Mouse (Mus musculus): Measurements from ENCODE around the gene Slc6a16. TPM values are rescaled to one million over a fixed set of nuclear protein-coding genes. Genes with fewer than 3 reads are reported as not detected.
A peak's percentile ranks its signal among the peaks of the same experiment; 100 is the strongest.

Slc6a16 gene
- polyA plus RNA-seq (2012; rRNA removed), result not detected in 2 replicates

- H3K36me3 ChIP-seq (ENCODE audit: control insufficient read depth, insufficient read depth, low read length), result peaks cover 9% of the 10 kb centered on the region
- WGBS, result 87% methylated on average over 52 of the region's 53 CpGs
- no peak within 1 kb of the TSS for H3K4me3 ChIP-seq (ENCODE audit: extremely low read depth, insufficient read depth, insufficient read length)
- peak within 1 kb of the TSS; percentile 98 for H3K27ac ChIP-seq (ENCODE audit: insufficient read depth, low read length)
- DNase-seq (ENCODE audit: low read depth in 1 of 2, low spot score in 2 of 2), result no peak
- no peaks in the 10 kb centered on the region; the same call in 1 of the 2 replicates for H3K27me3 ChIP-seq (ENCODE audit: control insufficient read depth, insufficient read depth, low read length)
- TF ChIP-seq CTCF (IDR thresholded peaks at IDR 0.05; ENCODE audit: extremely low read depth, insufficient read depth, insufficient read length, insufficient replicate concordance) (no peak), POLR2A (IDR thresholded peaks at IDR 0.05; ENCODE audit: low read depth, low read length) (no peak)
- peaks cover 31% of the 10 kb centered on the region for H3K4me1 ChIP-seq (ENCODE audit: control insufficient read depth, insufficient read depth, insufficient read length)
Observed at GRCm38 (mm10) chr7:45240633-45241388, at the start of gene Slc6a16. TSS of gene Slc6a16 (plus strand) at chr7:45241085.

GRCm38 (mm10) chr7:45191161-45191560 is 49.7 kb upstream of the Slc6a16 start:
- Histone ChIP-seq H3K4me1 (ENCODE audit: control insufficient read depth, insufficient read depth, insufficient read length) (no peaks in the 10 kb centered on the region), H3K4me3 (ENCODE audit: extremely low read depth, insufficient read depth, insufficient read length) (no peak overlapping the region), H3K36me3 (ENCODE audit: control insufficient read depth, insufficient read depth, low read length) (no peaks in the 10 kb centered on the region), H3K27me3 (ENCODE audit: control insufficient read depth, insufficient read depth, low read length) (no peaks in the 10 kb centered on the region), H3K27ac (ENCODE audit: insufficient read depth, low read length) (no peak overlapping the region)
- no peak for DNase-seq (ENCODE audit: low read depth in 1 of 2, low spot score in 2 of 2)
- TF ChIP-seq POLR2A (IDR thresholded peaks at IDR 0.05; ENCODE audit: low read depth, low read length) (no peak), CTCF (IDR thresholded peaks at IDR 0.05; ENCODE audit: extremely low read depth, insufficient read depth, insufficient read length, insufficient replicate concordance) (no peak)
- 51% methylated on average over 2 of the region's 2 CpGs for WGBS

- DNase-seq (ENCODE audit: low read depth in 1 of 2, low spot score in 2 of 2), result no peak
- Histone ChIP-seq H3K4me3 (ENCODE audit: extremely low read depth, insufficient read depth, insufficient read length) (no peak overlapping the region), H3K36me3 (ENCODE audit: control insufficient read depth, insufficient read depth, low read length) (no peaks in the 10 kb centered on the region), H3K27me3 (ENCODE audit: control insufficient read depth, insufficient read depth, low read length) (no peaks in the 10 kb centered on the region), H3K27ac (ENCODE audit: insufficient read depth, low read length) (no peak overlapping the region), H3K4me1 (ENCODE audit: control insufficient read depth, insufficient read depth, insufficient read length) (no peaks in the 10 kb centered on the region)
- TF ChIP-seq CTCF (IDR thresholded peaks at IDR 0.05; ENCODE audit: extremely low read depth, insufficient read depth, insufficient read length, insufficient replicate concordance) (no peak), POLR2A (IDR thresholded peaks at IDR 0.05; ENCODE audit: low read depth, low read length) (no peak)
- WGBS, result 49% methylated on average over 8 of the region's 8 CpGs
Observed at GRCm38 (mm10) chr7:45191803-45192363, 49.0 kb upstream of the Slc6a16 start.

GRCm38 (mm10) chr7:45192585-45193310 is 48.1 kb upstream of the Slc6a16 start:
- H3K27me3 ChIP-seq (ENCODE audit: control insufficient read depth, insufficient read depth, low read length), result no peaks in the 10 kb centered on the region

GRCm38 (mm10) chr7:45193406-45193805 is 47.5 kb upstream of the Slc6a16 start:
- 58% methylated on average over 5 of the region's 5 CpGs for WGBS
- Histone ChIP-seq H3K4me3 (ENCODE audit: extremely low read depth, insufficient read depth, insufficient read length) (no peak overlapping the region), H3K4me1 (ENCODE audit: control insufficient read depth, insufficient read depth, insufficient read length) (no peaks in the 10 kb centered on the region), H3K36me3 (ENCODE audit: control insufficient read depth, insufficient read depth, low read length) (no peaks in the 10 kb centered on the region), H3K27ac (ENCODE audit: insufficient read depth, low read length) (no peak overlapping the region), H3K27me3 (ENCODE audit: control insufficient read depth, insufficient read depth, low read length) (no peaks in the 10 kb centered on the region)
- no peak for DNase-seq (ENCODE audit: low read depth in 1 of 2, low spot score in 2 of 2)
- TF ChIP-seq CTCF (IDR thresholded peaks at IDR 0.05; ENCODE audit: extremely low read depth, insufficient read depth, insufficient read length, insufficient replicate concordance), result no peak
- no peak for TF ChIP-seq POLR2A (IDR thresholded peaks at IDR 0.05; ENCODE audit: low read depth, low read length)

More at GRCm38 (mm10) chr7:45192585-45193310, 48.1 kb upstream of the Slc6a16 start:
- no peak overlapping the region for H3K27ac ChIP-seq (ENCODE audit: insufficient read depth, low read length)
- no peak for TF ChIP-seq POLR2A (IDR thresholded peaks at IDR 0.05; ENCODE audit: low read depth, low read length)
- no peak for TF ChIP-seq CTCF (IDR thresholded peaks at IDR 0.05; ENCODE audit: extremely low read depth, insufficient read depth, insufficient read length, insufficient replicate concordance)
- 85% methylated on average over 7 of the region's 7 CpGs for WGBS
- no peak for DNase-seq (ENCODE audit: low read depth in 1 of 2, low spot score in 2 of 2)
- H3K4me3 ChIP-seq (ENCODE audit: extremely low read depth, insufficient read depth, insufficient read length), result no peak overlapping the region
- no peaks in the 10 kb centered on the region for H3K4me1 ChIP-seq (ENCODE audit: control insufficient read depth, insufficient read depth, insufficient read length)
- no peaks in the 10 kb centered on the region for H3K36me3 ChIP-seq (ENCODE audit: control insufficient read depth, insufficient read depth, low read length)

- H3K36me3 ChIP-seq (ENCODE audit: control insufficient read depth, insufficient read depth, low read length), result no peaks in the 10 kb centered on the region
- 87% methylated on average over 17 of the region's 17 CpGs for WGBS
- TF ChIP-seq CTCF (IDR thresholded peaks at IDR 0.05; ENCODE audit: extremely low read depth, insufficient read depth, insufficient read length, insufficient replicate concordance) (no peak), POLR2A (IDR thresholded peaks at IDR 0.05; ENCODE audit: low read depth, low read length) (no peak)
- H3K4me1 ChIP-seq (ENCODE audit: control insufficient read depth, insufficient read depth, insufficient read length), result no peaks in the 10 kb centered on the region
- DNase-seq (ENCODE audit: low read depth in 1 of 2, low spot score in 2 of 2), result no peak
- no peak overlapping the region for H3K4me3 ChIP-seq (ENCODE audit: extremely low read depth, insufficient read depth, insufficient read length)
- H3K27ac ChIP-seq (ENCODE audit: insufficient read depth, low read length), result no peak overlapping the region
- no peaks in the 10 kb centered on the region for H3K27me3 ChIP-seq (ENCODE audit: control insufficient read depth, insufficient read depth, low read length)
Observed at GRCm38 (mm10) chr7:45193871-45194785, 46.8 kb upstream of the Slc6a16 start.
